Mouse (Mus musculus): ENCODE results near the gene 1700021F05Rik. TPM values are rescaled to one million over a fixed set of nuclear protein-coding genes. Genes with fewer than 3 reads are reported as not detected.
"Not testable (repeated sequence)": the region's sequence is repeated elsewhere in the genome, so short reads cannot be mapped to it uniquely, and the experiment has no call there.

Gene 1700021F05Rik
- total RNA-seq, 2 experiments from 2014 or later: 49.2 to 52.0 TPM

DNA sequence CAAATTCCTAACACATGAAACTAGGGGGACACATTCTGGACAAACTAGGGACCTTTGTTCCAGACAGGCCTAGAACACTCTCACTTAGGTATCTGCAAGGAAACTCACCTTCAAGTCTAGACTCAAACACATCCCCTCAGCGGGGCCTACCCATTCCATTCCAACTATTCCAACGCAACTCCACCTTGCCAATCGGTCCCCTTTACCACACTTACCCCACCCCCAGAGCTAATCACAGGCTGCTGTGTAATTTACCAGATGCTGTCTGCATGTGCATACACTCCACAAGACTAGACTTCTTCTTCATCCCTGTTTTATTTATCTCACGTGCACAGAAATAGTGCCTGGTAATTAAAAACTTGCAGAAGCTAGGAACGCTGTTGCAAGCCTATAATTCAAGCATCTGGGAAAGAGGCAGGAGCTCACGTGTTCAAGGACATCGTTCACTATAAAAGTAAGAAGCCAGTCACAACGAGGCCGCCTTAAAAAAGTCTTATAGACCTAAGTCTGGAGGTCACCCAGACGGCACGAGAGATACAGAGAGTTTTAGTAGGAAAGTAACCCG lies 966 bp downstream of the 1700021F05Rik start:
- DNase-seq (ENCODE audit: low spot score in 2 of 2): no peak

DNA sequence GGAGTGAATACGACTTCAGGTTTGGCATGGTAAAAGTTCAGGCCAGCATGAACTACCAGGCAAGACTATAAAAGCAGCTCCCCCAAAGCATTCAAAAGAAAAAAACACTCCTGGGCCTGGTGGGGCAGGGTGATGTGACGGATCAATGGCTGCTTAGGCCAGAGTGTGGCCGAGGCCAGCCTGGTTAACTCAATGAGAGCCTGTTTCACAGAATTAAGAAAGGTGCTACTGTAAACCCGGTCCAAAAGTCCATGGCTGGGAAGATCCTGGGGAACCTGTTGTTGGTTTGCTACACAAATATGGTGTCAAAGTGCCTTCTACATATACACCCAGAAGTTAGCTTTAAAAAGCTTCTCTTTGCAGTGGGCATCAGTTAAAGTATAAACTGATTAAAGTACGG lies 2.0 kb downstream of the 1700021F05Rik start:
- no peak for DNase-seq (ENCODE audit: low spot score in 2 of 2)

DNA sequence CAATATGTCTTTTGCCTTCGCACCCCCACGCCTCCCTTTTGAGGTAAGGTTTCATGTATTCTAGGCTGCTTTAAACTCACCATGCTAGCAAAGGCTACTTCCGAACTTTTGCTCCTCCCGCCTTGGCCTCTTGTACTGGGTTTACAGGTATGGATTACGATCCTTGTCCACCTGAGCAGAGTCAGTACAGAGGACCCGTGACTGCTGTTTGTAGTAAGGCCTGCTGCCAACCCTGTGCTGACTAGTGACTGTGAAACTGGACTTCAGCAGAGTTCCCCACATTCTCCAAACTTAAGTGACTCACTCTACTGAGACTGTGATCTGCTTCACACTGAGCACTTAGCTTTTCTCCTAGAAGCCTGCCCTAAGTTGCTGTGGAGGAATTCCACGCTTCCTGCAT lies 3.1 kb downstream of the 1700021F05Rik start:
- no peak for DNase-seq (ENCODE audit: low spot score in 2 of 2)

DNA sequence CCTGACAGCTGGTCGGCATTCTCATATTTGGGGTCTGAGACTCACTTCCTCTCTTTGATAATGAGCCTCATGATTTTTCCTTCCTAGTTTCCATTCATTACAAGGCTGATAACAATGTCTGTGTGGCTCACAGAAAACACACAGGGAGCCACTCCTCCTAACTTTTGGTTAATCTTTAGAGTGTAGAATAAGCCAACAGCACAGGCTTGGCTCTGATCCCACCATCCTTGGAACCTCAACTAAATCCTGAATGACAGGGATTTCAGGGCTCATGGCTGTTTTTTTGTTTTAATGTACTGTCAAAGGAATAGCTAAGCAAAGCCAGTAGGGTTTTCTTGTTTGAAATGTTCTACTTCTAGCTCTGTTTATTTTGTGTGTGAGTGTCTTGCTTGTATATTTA lies 6.4 kb downstream of the 1700021F05Rik start:
- no peak for DNase-seq (ENCODE audit: low spot score in 2 of 2)

DNA sequence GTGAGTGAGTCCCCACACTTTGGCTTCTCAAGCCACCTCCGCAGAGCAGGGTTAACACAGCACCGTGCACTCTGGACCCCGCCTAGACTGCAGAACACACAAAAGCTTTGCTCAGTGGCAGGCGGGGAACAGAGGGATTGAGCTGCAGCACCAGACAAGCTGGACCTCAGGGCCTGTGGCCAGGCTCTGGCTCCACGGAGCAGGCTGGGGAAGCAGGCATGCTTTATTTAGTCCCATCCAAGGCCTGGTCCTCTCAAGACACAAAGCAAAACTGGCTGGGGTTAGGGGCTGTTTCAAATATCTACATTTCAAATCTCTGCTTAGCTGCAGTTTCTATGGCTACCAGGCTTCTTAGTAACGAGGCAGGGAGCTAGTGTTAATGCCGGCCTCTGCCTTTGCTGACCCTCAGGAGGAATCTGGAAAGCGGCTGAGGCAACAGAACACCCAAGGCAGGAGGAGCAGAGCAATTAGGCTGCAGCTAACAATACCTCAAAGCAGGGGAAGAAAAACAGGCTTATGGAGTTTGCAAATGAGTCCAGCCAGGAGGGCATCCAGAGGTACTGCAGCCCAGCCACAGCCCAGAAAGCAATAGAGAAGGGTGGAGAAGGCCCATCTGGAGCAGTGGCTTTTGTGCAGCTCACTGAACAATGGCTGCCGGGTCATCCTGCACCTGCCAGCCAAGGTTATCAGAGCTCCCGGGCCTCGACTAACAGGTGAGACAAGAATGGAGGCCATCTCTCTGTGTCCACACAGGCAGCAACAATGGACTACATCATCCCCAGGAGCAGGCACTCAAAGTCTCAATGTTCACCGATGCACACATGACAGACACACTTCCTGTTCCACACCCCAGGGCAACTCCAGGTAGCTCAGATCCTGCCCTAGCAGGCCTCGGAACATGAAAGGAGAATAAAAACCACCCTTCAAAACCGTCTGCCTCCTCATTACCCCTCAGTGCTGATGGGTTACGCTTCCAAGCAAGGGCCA lies 13.2 kb downstream of the 1700021F05Rik start:
- peak; percentile 34 to 53 for DNase-seq (ENCODE audit: low spot score in 2 of 2)

DNA sequence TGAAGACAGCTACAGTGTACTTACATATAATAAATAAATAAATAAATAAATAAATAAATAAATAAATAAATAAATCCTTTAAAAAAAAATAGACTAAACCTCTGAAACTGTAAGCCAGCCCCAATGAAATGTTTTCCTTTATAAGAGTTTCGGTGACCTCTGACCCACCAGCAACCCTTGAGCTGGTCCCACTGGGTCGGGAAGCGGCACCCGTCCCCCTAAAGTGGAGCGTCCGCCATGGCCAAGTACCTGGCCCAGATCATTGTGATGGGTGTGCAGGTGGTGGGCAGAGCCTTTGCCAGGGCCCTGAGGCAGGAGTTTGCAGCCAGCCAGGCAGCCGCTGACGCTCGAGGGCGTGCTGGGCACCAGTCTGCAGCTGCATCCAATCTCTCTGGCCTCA lies 16.9 kb downstream of the 1700021F05Rik start, which contains the start of gene Gm9803:
Gm9803 (plus strand) TSS at position 154 of the 400 bp plus-strand sequence.
- not testable (repeated sequence) for DNase-seq (ENCODE audit: low spot score in 2 of 2)

DNA sequence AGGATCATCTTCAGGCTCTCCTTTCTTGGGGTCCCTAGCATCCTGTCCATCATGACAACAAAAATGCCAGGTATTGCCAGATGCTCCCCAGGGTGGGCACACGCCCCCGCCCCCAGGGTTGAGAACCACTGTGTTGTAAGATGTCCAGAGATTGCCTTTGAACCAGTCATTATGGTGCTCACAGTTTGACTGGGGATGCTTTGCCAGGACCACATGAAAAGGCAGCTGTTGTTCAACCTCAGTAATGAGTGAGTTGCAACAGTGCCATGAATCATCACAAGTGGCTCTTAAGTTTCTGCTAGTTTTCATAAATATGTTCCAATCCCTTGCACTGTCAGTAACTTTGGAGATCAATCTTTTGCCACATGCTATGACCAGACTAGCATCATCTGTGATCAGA lies 20.8 kb downstream of the 1700021F05Rik start:
- no peak for DNase-seq (ENCODE audit: low spot score in 2 of 2)

DNA sequence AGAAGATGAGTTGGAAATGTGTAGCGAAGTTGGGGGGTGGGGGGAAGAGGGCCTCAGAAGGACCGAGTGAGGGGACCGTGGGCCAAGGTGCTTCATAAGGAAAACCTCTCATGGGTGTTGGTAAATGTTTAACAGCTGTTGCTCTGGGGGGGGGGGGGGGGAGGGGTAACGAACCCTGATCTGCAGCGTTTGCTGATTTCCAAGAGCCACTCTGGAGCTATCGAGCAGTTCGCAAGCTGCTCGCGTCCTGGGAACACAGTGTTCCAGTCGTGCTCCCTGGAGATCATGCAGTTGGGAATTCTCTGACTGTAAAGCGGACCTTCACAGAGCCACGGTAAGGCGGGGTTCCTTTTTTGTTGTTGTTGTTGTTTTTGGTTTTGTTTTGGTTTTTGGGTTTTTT lies 22.4 kb downstream of the 1700021F05Rik start:
- no peak for DNase-seq (ENCODE audit: low spot score in 2 of 2)

DNA sequence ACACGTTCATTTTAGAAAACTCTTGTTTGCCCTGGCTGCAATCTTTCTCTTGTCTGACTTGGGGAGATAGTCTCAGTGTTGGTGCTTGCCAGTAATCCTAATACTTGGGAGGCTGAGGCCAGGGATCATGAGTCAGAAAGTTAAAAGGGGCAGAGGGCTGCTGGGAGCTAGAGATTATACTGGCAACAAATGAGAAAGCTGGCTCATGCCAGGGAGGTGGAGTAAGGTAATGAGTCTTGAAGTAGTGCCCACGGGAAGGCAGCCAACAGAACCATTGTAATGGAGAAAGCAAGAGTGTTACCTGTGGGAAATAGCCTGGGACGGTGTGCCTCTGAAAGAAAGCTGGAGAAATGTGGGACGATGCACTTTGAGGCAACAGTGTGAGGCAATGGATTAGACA lies 23.0 kb downstream of the 1700021F05Rik start:
- no peak for DNase-seq (ENCODE audit: low spot score in 2 of 2)

DNA sequence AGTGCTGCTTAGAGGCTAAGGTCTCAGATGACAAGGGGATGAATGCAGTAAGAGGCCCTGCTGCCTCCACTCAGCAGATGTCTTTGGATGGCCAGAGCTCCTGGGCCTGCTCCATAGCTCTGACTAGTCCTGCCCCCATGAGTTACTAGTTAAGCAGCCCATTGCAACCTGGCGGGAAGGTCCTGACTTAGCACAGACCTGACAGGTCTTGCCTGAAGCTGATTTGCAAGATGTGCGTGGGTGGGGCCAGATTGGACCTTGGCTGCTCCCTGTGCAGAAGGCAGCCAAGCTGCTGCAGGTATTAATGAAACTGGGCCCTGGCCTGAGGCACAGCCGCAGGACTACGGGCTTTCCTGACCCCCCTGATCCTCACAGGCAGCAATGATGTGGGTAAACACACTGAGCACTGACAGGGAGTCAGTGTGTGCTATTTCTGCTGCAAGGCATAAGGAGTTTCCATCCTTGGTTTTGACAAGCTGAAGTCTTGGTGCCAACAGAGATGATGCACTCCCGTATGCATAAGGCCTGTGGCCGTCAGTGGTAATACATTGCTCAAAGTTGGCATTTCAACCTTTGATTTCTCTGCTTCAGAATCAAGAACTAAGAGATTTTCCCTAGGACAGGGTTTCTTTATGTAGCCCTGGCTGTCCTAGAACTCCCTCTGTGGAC lies 23.7 kb downstream of the 1700021F05Rik start:
- DNase-seq (ENCODE audit: low spot score in 2 of 2): no peak

DNA sequence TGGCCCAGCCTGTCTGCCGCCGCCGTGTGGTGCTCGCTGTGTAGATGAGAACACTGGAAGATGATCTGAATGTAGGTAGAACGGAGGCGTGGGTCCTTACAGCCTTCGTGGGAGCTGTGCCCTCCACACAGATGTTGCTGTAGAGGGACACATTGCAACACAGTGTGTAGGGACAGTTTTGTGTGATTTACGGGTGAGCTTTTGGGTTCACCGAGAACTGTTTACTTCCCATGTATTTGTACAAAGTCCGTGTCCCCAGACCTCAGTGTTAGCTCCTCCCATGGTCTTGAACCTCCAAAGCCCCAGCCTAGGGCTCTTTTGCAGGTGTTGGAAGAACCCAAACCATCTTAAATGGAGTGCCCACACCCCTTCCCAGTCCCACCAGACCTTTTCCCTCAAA lies 27.8 kb downstream of the 1700021F05Rik start:
- DNase-seq (ENCODE audit: low spot score in 2 of 2): no peak

DNA sequence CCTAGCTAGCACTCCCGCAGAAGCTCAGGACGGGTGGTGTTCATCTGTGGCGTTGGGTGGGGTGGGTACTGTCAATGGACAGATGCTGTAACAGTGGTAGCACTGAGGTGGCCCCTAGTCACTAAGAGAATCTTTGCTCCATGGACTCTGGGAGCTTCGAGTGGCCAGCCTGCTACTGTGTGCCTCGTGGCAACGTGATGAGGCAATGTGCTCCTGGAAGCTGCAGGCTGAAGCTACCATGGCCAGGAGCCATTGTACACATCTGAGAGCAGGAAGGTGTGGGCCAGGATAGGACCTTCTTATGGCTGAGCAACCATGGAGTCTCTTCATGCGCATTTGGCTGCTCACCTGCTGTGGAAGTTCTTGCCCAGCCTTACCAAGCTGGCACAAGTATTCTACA lies 31.6 kb downstream of the 1700021F05Rik start:
- DNase-seq (ENCODE audit: low spot score in 2 of 2): no peak

DNA sequence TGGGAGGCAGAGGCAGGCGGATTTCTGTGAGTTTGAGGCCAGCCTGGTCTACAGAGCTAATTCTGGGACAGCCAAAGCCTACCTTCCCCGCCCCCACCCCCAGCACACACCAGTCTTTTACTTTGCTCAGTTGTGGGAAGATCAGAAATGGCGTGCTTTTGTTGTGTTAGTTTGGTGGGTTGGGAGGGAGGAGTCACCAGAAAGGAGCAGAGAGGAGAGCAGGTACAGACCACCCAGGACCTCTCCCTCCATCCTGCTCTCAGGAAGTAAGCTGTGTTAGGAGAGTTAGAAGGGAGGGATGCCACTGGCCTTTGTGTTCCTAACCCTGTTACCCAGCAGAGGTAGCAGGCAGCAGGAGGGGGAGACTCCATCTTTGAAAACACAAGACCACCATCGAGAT lies 33.7 kb downstream of the 1700021F05Rik start:
- DNase-seq (ENCODE audit: low spot score in 2 of 2): no peak

DNA sequence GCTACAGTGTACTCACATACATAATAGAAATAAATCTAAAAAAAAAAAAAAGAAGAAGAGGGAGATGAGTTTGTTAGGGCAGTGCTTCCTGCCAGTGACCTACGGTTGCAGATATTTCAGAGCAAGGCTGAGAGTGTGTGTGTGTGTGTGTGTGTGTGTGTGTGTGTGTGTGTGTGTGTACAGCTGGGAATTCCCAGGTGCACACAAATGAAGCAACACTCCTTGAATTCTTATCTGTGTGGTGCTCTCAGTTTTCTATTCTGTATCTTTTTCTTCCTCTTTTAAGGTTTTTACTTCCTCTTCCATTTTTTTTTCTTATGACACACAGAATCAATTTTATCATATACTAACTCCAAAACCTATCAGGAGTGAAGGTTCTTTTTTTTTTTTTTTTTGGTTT lies 36.5 kb downstream of the 1700021F05Rik start:
- DNase-seq (ENCODE audit: low spot score in 2 of 2): no peak

DNA sequence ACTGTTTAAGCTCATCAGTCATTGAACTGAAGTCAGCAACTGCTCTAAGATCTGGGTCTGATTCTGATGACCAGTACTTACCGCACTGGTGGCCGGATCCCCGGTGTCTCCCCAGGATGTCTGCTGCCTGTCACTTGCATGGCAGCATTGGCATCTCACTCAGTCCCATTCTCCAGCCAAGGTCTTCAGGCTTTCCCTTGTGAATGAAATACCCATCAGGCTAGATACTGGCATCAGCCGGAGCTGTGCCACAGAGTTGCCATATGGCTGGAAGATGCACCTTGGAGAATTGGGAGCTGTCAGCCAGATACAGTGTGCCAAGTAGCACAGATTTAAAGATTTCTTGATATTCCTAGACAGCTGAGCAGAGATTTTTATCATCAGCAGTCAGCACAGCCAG lies 38.2 kb downstream of the 1700021F05Rik start:
- DNase-seq (ENCODE audit: low spot score in 2 of 2): no peak

DNA sequence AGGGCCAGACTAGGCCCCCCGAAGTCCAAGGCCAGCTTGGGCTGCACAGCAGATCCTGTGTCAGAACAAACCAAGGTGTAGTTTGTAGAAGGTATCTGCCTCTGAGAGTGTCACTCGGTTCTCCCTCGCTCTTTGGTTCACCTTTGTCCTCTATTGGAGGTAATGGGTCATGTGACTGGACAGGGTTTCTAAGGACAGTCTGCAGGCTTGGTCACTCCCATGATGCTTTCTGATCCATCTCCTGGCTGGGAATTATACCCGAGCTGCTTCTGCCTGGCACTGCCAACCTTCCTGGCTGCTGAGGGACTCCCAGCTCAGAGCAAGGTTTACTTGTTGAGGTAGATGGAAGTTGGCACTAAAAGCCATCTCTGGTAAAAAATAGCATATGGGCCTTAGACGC lies 49.9 kb downstream of the 1700021F05Rik start:
- DNase-seq (ENCODE audit: low spot score in 2 of 2): no peak

DNA sequence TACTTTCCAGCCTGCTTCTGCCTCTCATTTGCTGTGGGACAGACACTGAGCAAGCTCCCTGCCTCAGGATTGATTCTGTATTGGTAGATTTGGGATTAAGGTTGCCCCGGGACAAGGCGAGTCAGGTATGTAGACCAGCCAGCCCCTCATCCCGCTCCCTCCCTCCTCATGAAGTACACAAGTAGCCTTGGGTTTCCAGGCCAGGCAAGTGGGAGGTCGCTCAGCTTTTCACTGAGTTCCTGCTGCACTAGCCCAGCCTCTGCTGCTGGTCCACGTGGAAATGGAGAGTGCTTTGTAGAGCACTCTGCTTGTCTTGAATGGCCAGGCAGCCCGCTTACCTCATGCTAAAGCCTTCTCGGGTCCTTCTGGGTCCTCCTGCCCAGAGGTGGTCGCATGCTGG lies 50.8 kb downstream of the 1700021F05Rik start:
- no peak for DNase-seq (ENCODE audit: low spot score in 2 of 2)

DNA sequence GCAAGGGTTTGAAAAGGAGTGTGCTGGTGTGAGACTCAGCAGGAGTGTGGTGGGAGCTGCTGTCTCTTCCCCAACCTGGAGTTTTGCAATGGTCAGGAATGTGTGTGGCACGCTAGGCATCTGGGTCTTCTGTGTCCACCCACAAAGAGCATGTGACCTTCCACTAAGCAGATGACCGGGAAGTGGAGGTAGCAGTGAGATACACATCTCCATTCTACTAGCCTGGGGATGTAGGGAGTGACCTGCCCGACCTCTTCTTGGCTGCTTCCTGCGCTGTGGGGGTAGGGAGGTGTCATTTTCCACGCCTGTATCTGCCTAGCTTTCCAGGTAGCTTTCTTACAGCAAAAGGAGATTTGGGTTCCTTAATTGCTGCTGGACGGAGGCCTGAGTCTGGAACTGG lies 51.2 kb downstream of the 1700021F05Rik start:
- no peak for DNase-seq (ENCODE audit: low spot score in 2 of 2)

DNA sequence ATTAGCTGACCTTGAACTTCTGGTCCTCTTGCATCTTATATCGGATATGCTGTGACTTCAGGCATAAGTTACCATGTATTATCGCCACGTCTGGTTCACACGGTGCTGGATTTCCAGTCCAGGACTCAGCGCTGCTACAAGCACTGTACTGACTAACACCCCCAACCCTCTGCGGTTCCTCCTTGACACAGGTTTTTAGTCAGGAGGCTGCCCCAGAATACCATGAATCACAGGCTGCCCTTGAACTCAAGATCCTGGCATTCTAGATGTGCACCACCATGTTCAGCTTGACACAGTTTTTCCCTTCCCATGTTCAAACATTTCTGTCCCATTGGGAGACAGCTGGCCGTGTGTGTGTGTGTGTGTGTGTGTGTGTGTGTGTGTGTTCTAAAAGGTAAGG lies 51.7 kb downstream of the 1700021F05Rik start:
- no peak for DNase-seq (ENCODE audit: low spot score in 2 of 2)

DNA sequence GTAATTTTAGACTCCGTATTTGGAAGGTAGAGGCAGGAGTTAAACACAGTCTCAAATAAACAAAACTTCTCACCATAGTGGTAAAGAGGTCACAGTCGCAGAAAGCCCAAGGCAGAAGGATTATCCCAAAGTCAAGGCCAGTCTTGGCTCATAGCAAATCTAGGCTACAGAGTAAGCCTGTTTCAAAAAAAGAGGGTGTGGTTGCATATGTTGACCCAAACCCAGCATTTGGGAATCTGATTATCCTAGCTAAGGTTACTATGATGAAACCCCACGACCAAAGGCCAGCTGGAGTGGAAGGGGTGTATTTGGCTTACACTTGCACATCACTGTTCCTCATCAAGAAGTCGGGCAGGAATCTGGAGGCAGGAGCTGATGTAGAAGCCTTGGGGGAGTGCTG lies 52.5 kb downstream of the 1700021F05Rik start:
- DNase-seq (ENCODE audit: low spot score in 2 of 2): no peak

DNA sequence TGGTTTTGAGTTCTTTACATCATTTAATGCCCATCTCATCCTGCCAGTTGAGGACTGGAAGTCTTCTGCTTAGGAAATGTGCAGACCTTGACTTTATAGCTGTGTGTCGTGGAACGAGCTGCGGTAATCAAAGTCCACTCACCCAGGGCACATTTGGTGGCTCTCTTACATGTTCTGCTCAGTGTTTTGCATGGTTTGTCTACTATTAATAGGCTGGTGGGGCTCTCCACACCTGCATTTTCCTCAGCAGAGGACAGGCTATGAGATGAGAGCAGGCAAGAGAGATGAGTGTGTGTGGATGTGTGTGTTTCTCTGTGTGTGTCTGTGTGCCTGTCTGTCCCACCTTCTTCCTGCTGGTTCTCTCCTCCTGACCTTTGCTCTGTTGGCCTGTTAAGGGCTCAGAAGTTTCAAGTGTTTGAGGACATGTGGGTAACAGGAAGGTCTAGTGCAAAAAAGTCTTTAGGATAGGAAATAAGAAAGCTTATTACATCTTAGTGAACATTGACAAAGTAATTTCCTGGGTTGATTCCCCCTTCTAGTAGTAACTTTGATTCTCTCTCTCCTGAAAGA lies 53.3 kb downstream of the 1700021F05Rik start:
- DNase-seq (ENCODE audit: low spot score in 2 of 2): no peak

Data from layer of hippocampus, postnatal 10 days (tissue).